ENCODE assay signal across 10 mouse cellular contexts in genomic region chr4:141033606-141034549, GRCm38 (mm10). TPM values are rescaled to one million over a fixed set of nuclear protein-coding genes. Genes with fewer than 3 reads are reported as not detected.
DNase-seq lines count a peak whose midpoint lies in the region; ATAC-seq lines count a peak whose summit lies in the region.
"Had no signal": no experiment of that assay in that cellular context is flagged by ENCODE, and none has a peak within 500 bp of the region (broad histone marks: within the 10 kb centered on the region; RNA-seq: fewer than 3 reads in every experiment).

No protein-coding gene starts in this region.

- ATAC-seq in limb, embryonic 12.5 days (ENCODE audit: insufficient number of reproducible peaks, insufficient read depth, low FRiP score, low TSS enrichment, low read depth): no peak
- ATAC-seq in embryonic facial prominence, embryonic 13.5 days (ENCODE audit: insufficient number of reproducible peaks, insufficient read depth, low FRiP score, low TSS enrichment, low read depth): no peak
- 0 out of 2 replicates have a peak, but pooled peaks have one; percentile 52 for ATAC-seq in kidney, embryonic 16.5 days (ENCODE audit: low FRiP score, low TSS enrichment)
- no peak for ATAC-seq in midbrain, embryonic 16.5 days

- 83% methylated on average over 27 of the region's 27 CpGs for WGBS in limb, embryonic 12.5 days
- WGBS in limb, embryonic 10.5 days: 89% methylated on average over 27 of the region's 27 CpGs
- 81% methylated on average over 27 of the region's 27 CpGs for WGBS in embryonic facial prominence, embryonic 13.5 days
- 68% methylated on average over 27 of the region's 27 CpGs for WGBS in kidney, embryonic 16.5 days
- 68% methylated on average over 26 of the region's 27 CpGs for WGBS in midbrain, embryonic 16.5 days

- no peaks in the 10 kb centered on the region for H3K27me3 ChIP-seq in limb, embryonic 12.5 days
- H3K27me3 ChIP-seq in limb, embryonic 10.5 days (ENCODE audit: low read depth, poor library complexity, severe bottlenecking): no peaks in the 10 kb centered on the region
- H3K27me3 ChIP-seq in embryonic facial prominence, embryonic 13.5 days: no peaks in the 10 kb centered on the region
- no peaks in the 10 kb centered on the region for H3K27me3 ChIP-seq in kidney, embryonic 16.5 days (ENCODE audit: insufficient read depth, low read length)
- no peaks in the 10 kb centered on the region for H3K27me3 ChIP-seq in midbrain, embryonic 16.5 days (ENCODE audit: control insufficient read depth, insufficient read depth, low read depth, low read length)

- no peaks in the 10 kb centered on the region for H3K9me3 ChIP-seq in limb, embryonic 12.5 days
- H3K9me3 ChIP-seq in limb, embryonic 10.5 days (replicated peaks): no peaks in the 10 kb centered on the region
- no peaks in the 10 kb centered on the region for H3K9me3 ChIP-seq in embryonic facial prominence, embryonic 13.5 days
- no peaks in the 10 kb centered on the region for H3K9me3 ChIP-seq in kidney, embryonic 16.5 days (ENCODE audit: low read length)
- no peaks in the 10 kb centered on the region for H3K9me3 ChIP-seq in midbrain, embryonic 16.5 days (replicated peaks; ENCODE audit: control insufficient read depth, low read length, poor library complexity, severe bottlenecking)

- H3K4me3 ChIP-seq in limb, embryonic 12.5 days (replicated peaks): no peak overlapping the region
- no peak overlapping the region for H3K4me3 ChIP-seq in limb, embryonic 10.5 days
- no peak overlapping the region for H3K4me3 ChIP-seq in embryonic facial prominence, embryonic 13.5 days
- H3K4me3 ChIP-seq in kidney, embryonic 16.5 days (ENCODE audit: low read length): no peak overlapping the region
- H3K4me3 ChIP-seq in midbrain, embryonic 16.5 days (ENCODE audit: low read depth, low read length): no peak overlapping the region

- 0 out of 2 replicates have a peak overlapping the region, but pooled peaks have one; percentile 8 for H3K9ac ChIP-seq in limb, embryonic 12.5 days (replicated peaks)
- 0 out of 2 replicates have a peak overlapping the region, but pooled peaks have one; percentile 2 for H3K9ac ChIP-seq in embryonic facial prominence, embryonic 13.5 days
- H3K9ac ChIP-seq in kidney, embryonic 16.5 days (replicated peaks; ENCODE audit: low read length): no peak overlapping the region; the same call in 1 of the 2 replicates
- H3K9ac ChIP-seq in midbrain, embryonic 16.5 days (ENCODE audit: low read depth, low read length): peak overlapping the region; percentile 25; the same call in 1 of the 2 replicates

- no peak overlapping the region for H3K4me2 ChIP-seq in limb, embryonic 12.5 days
- no peak overlapping the region for H3K4me2 ChIP-seq in embryonic facial prominence, embryonic 13.5 days
- H3K4me2 ChIP-seq in kidney, embryonic 16.5 days (replicated peaks; ENCODE audit: low read depth, low read length): no peak overlapping the region
- no peak overlapping the region for H3K4me2 ChIP-seq in midbrain, embryonic 16.5 days (ENCODE audit: low read length)

- peak overlapping the region; percentile 29; the same call in 1 of the 2 replicates for H3K27ac ChIP-seq in limb, embryonic 12.5 days
- H3K27ac ChIP-seq in limb, embryonic 10.5 days: no peak overlapping the region
- H3K27ac ChIP-seq in embryonic facial prominence, embryonic 13.5 days: no peak overlapping the region
- H3K27ac ChIP-seq in kidney, embryonic 16.5 days (ENCODE audit: low read length): no peak overlapping the region
- H3K27ac ChIP-seq in midbrain, embryonic 16.5 days (ENCODE audit: low read length): no peak overlapping the region

- H3K4me1 ChIP-seq in limb, embryonic 12.5 days (replicated peaks): no peaks in the 10 kb centered on the region
- H3K4me1 ChIP-seq in limb, embryonic 10.5 days: no peaks in the 10 kb centered on the region
- H3K4me1 ChIP-seq in embryonic facial prominence, embryonic 13.5 days: peaks cover 4% of the 10 kb centered on the region; the same call in 1 of the 2 replicates
- no peaks in the 10 kb centered on the region for H3K4me1 ChIP-seq in kidney, embryonic 16.5 days (ENCODE audit: insufficient read depth, low read length)
- H3K4me1 ChIP-seq in midbrain, embryonic 16.5 days (ENCODE audit: control insufficient read depth, insufficient read depth, low read length): no peaks in the 10 kb centered on the region

- no peak for DNase-seq in limb, embryonic 10.5 days (ENCODE audit: low spot score)
- DNase-seq in natural killer cell, adult 2 months (ENCODE audit: low spot score in 2 of 2): no peak
- no peak for DNase-seq in retina, postnatal 1 day
- DNase-seq in right cerebral cortex, adult 2 months (ENCODE audit: low spot score in 2 of 2): no peak
- DNase-seq: thymus, postnatal 36 days had no signal

- H3K36me3 ChIP-seq in limb, embryonic 12.5 days: peaks cover 91% of the 10 kb centered on the region
- H3K36me3 ChIP-seq in limb, embryonic 10.5 days: peaks cover 91% of the 10 kb centered on the region
- H3K36me3 ChIP-seq in embryonic facial prominence, embryonic 13.5 days: peaks cover 82% of the 10 kb centered on the region
- peaks cover 39% of the 10 kb centered on the region for H3K36me3 ChIP-seq in kidney, embryonic 16.5 days (ENCODE audit: insufficient read depth, low read length)
- H3K36me3 ChIP-seq in midbrain, embryonic 16.5 days (ENCODE audit: control insufficient read depth, insufficient read depth, low read length): peaks cover 24% of the 10 kb centered on the region

RNA-seq across cellular contexts. Expression of gene Mfap2, which starts 23.7 kb away (rescaled TPM):
- 512 and 562 TPM in 2 replicates for polyA plus RNA-seq in limb, embryonic 12.5 days (2016; fragmentation: Nextera tagmentation; extraction: Ambion mirVana)
- 444 and 521 TPM in 2 replicates for polyA plus RNA-seq in limb, embryonic 10.5 days (2016; fragmentation: Nextera tagmentation; extraction: Ambion mirVana)
- polyA plus RNA-seq in embryonic facial prominence, embryonic 13.5 days (2015; fragmentation: Nextera tagmentation; extraction: Ambion mirVana): 771 and 792 TPM in 2 replicates
- 442 and 470 TPM in 2 replicates for polyA plus RNA-seq in kidney, embryonic 16.5 days (2015; fragmentation: Nextera tagmentation; extraction: Ambion mirVana)
- polyA plus RNA-seq in midbrain, embryonic 16.5 days (2015; fragmentation: Nextera tagmentation; extraction: Ambion mirVana): 121 and 141 TPM in 2 replicates

RNA-seq across cellular contexts. Expression of gene Crocc, which starts 26.5 kb away (rescaled TPM):
- 11.1 and 13.2 TPM in 2 replicates for polyA plus RNA-seq in limb, embryonic 12.5 days (2016; fragmentation: Nextera tagmentation; extraction: Ambion mirVana)
- polyA plus RNA-seq in limb, embryonic 10.5 days (2016; fragmentation: Nextera tagmentation; extraction: Ambion mirVana): 10.6 and 11.4 TPM in 2 replicates
- polyA plus RNA-seq in embryonic facial prominence, embryonic 13.5 days (2015; fragmentation: Nextera tagmentation; extraction: Ambion mirVana): 6.1 and 7.8 TPM in 2 replicates
- polyA plus RNA-seq in kidney, embryonic 16.5 days (2015; fragmentation: Nextera tagmentation; extraction: Ambion mirVana): 10.1 and 11.3 TPM in 2 replicates
- polyA plus RNA-seq in midbrain, embryonic 16.5 days (2015; fragmentation: Nextera tagmentation; extraction: Ambion mirVana): 5.3 and 6.3 TPM in 2 replicates

RNA-seq across cellular contexts. Expression of gene Necap2, which starts 44.3 kb away (rescaled TPM):
- 87.1 and 87.7 TPM in 2 replicates for polyA plus RNA-seq in limb, embryonic 12.5 days (2016; fragmentation: Nextera tagmentation; extraction: Ambion mirVana)
- polyA plus RNA-seq in limb, embryonic 10.5 days (2016; fragmentation: Nextera tagmentation; extraction: Ambion mirVana): 67.9 and 82.8 TPM in 2 replicates
- 76.7 and 83.5 TPM in 2 replicates for polyA plus RNA-seq in embryonic facial prominence, embryonic 13.5 days (2015; fragmentation: Nextera tagmentation; extraction: Ambion mirVana)
- 94.5 and 99.0 TPM in 2 replicates for polyA plus RNA-seq in kidney, embryonic 16.5 days (2015; fragmentation: Nextera tagmentation; extraction: Ambion mirVana)
- polyA plus RNA-seq in midbrain, embryonic 16.5 days (2015; fragmentation: Nextera tagmentation; extraction: Ambion mirVana): 52.5 and 55.9 TPM in 2 replicates

RNA-seq across cellular contexts. Expression of gene Atp13a2, which starts 47.2 kb away (rescaled TPM):
- polyA plus RNA-seq in limb, embryonic 12.5 days (2016; fragmentation: Nextera tagmentation; extraction: Ambion mirVana): 44.1 and 46.0 TPM in 2 replicates
- 33.9 and 44.0 TPM in 2 replicates for polyA plus RNA-seq in limb, embryonic 10.5 days (2016; fragmentation: Nextera tagmentation; extraction: Ambion mirVana)
- polyA plus RNA-seq in embryonic facial prominence, embryonic 13.5 days (2015; fragmentation: Nextera tagmentation; extraction: Ambion mirVana): 38.9 and 40.2 TPM in 2 replicates
- 48.9 and 50.7 TPM in 2 replicates for polyA plus RNA-seq in kidney, embryonic 16.5 days (2015; fragmentation: Nextera tagmentation; extraction: Ambion mirVana)
- polyA plus RNA-seq in midbrain, embryonic 16.5 days (2015; fragmentation: Nextera tagmentation; extraction: Ambion mirVana): 174 and 190 TPM in 2 replicates

RNA-seq across cellular contexts. Expression of gene Spata21, which starts 54.3 kb away (rescaled TPM):
- 0.28 TPM in 1 of 2 replicates, not detected in the other for polyA plus RNA-seq in limb, embryonic 12.5 days (2016; fragmentation: Nextera tagmentation; extraction: Ambion mirVana)
- polyA plus RNA-seq in limb, embryonic 10.5 days (2016; fragmentation: Nextera tagmentation; extraction: Ambion mirVana): 0.18 TPM in 1 of 2 replicates, not detected in the other
- polyA plus RNA-seq in embryonic facial prominence, embryonic 13.5 days (2015; fragmentation: Nextera tagmentation; extraction: Ambion mirVana): 0.22 and 0.32 TPM in 2 replicates
- 0.51 and 0.59 TPM in 2 replicates for polyA plus RNA-seq in kidney, embryonic 16.5 days (2015; fragmentation: Nextera tagmentation; extraction: Ambion mirVana)
- 0.39 TPM in 1 of 2 replicates, not detected in the other for polyA plus RNA-seq in midbrain, embryonic 16.5 days (2015; fragmentation: Nextera tagmentation; extraction: Ambion mirVana)
- polyA plus RNA-seq: liver, embryonic 16.5 days had no signal
